Mouse (Mus musculus): ENCODE measurements around the gene AW011738.
A peak's percentile ranks its signal among the peaks of the same experiment; 100 is the strongest.

AW011738 gene

GRCm38 (mm10) chr4:156249567-156249966, 46.5 kb downstream of the AW011738 start:
- no peak for DNase-seq

GRCm38 (mm10) chr4:156251081-156251480, 48.0 kb downstream of the AW011738 start:
- no peak for DNase-seq

GRCm38 (mm10) chr4:156252140-156252539, 49.0 kb downstream of the AW011738 start:
- no peak for DNase-seq

- DNase-seq, result no peak
These were observed 49.5 kb downstream of the AW011738 start for GRCm38 (mm10) chr4:156252619-156253018.

GRCm38 (mm10) chr4:156253043-156253442, 49.9 kb downstream of the AW011738 start:
- no peak for DNase-seq

GRCm38 (mm10) chr4:156254361-156255077, 51.4 kb downstream of the AW011738 start:
- peak in 1 of 2 experiments; percentile 17 for DNase-seq
